Mouse (Mus musculus): ENCODE measurements around the gene Leng1. TPM values are rescaled to one million over a fixed set of nuclear protein-coding genes. Genes with fewer than 3 reads are reported as not detected.

Leng1 gene
- total RNA-seq, 2 experiments from 2014 or later = 2.7 to 8.8 TPM

- peak; percentile 87 for ATAC-seq (replicated peaks; ENCODE audit: low FRiP score, poor library complexity, severe bottlenecking)
Observed at GRCm38 (mm10) chr7:3692987-3693808, 27.6 kb upstream of the Leng1 start, which contains the start of gene Mboat7. Gene Mboat7, minus strand, starts transcription at chr7:3693523.

GRCm38 (mm10) chr7:3692382-3692986 is 26.8 kb upstream of the Leng1 start, which contains the start of gene Tsen34:
Gene Tsen34, plus strand, starts transcription at chr7:3692863.
- ATAC-seq (replicated peaks; ENCODE audit: low FRiP score, poor library complexity, severe bottlenecking) = no peak

GRCm38 (mm10) chr7:3691919-3692318 is 26.3 kb upstream of the Leng1 start:
- ATAC-seq (replicated peaks; ENCODE audit: low FRiP score, poor library complexity, severe bottlenecking) = no peak

- ATAC-seq (replicated peaks; ENCODE audit: low FRiP score, poor library complexity, severe bottlenecking) = no peak
Observed at GRCm38 (mm10) chr7:3685400-3686187, 20.0 kb upstream of the Leng1 start.

- ATAC-seq (replicated peaks; ENCODE audit: low FRiP score, poor library complexity, severe bottlenecking) = no peak
Observed at GRCm38 (mm10) chr7:3684698-3685097, 19.1 kb upstream of the Leng1 start.

GRCm38 (mm10) chr7:3683908-3684550 is 18.4 kb upstream of the Leng1 start:
- no peak for ATAC-seq (replicated peaks; ENCODE audit: low FRiP score, poor library complexity, severe bottlenecking)

- no peak for ATAC-seq (replicated peaks; ENCODE audit: low FRiP score, poor library complexity, severe bottlenecking)
Observed at GRCm38 (mm10) chr7:3677342-3677741, 11.7 kb upstream of the Leng1 start, which contains the start of gene Tmc4. Gene Tmc4, minus strand, starts transcription at chr7:3677553.

GRCm38 (mm10) chr7:3676371-3676770 is 10.7 kb upstream of the Leng1 start:
- ATAC-seq (replicated peaks; ENCODE audit: low FRiP score, poor library complexity, severe bottlenecking) = no peak

GRCm38 (mm10) chr7:3675228-3675548 is 9.5 kb upstream of the Leng1 start:
- ATAC-seq (replicated peaks; ENCODE audit: low FRiP score, poor library complexity, severe bottlenecking) = 0 out of 2 replicates have a peak, but pooled peaks have one; percentile 27

GRCm38 (mm10) chr7:3674507-3675227 is 9.0 kb upstream of the Leng1 start:
- ATAC-seq (replicated peaks; ENCODE audit: low FRiP score, poor library complexity, severe bottlenecking) = peak; percentile 86

GRCm38 (mm10) chr7:3666921-3667391 is 1.3 kb upstream of the Leng1 start:
- ATAC-seq (replicated peaks; ENCODE audit: low FRiP score, poor library complexity, severe bottlenecking) = no peak

GRCm38 (mm10) chr7:3664524-3665214 is 971 bp downstream of the Leng1 start:
- ATAC-seq (replicated peaks; ENCODE audit: low FRiP score, poor library complexity, severe bottlenecking) = peak; percentile 35; the same call in 1 of the 2 replicates

GRCm38 (mm10) chr7:3658578-3658977 is 7.1 kb downstream of the Leng1 start:
- no peak for ATAC-seq (replicated peaks; ENCODE audit: low FRiP score, poor library complexity, severe bottlenecking)

GRCm38 (mm10) chr7:3656966-3657365 is 8.7 kb downstream of the Leng1 start:
- no peak for ATAC-seq (replicated peaks; ENCODE audit: low FRiP score, poor library complexity, severe bottlenecking)

GRCm38 (mm10) chr7:3646641-3647040 is 19.0 kb downstream of the Leng1 start:
- ATAC-seq (replicated peaks; ENCODE audit: low FRiP score, poor library complexity, severe bottlenecking) = no peak

GRCm38 (mm10) chr7:3646188-3646587 is 19.5 kb downstream of the Leng1 start:
- no peak for ATAC-seq (replicated peaks; ENCODE audit: low FRiP score, poor library complexity, severe bottlenecking)

GRCm38 (mm10) chr7:3645488-3646025 is 20.1 kb downstream of the Leng1 start:
- peak; percentile 20; the same call in 1 of the 2 replicates for ATAC-seq (replicated peaks; ENCODE audit: low FRiP score, poor library complexity, severe bottlenecking)
